Mouse (Mus musculus) myocyte (in vitro differentiated cells): ENCODE results near the gene Cdc25b.

ENCODE experiments used
- E2F4 ChIP-seq: IDR thresholded peaks from one replicate; pipeline ENCODE4 v1.6.1; 2011; ENCODE audit warnings: mild to moderate bottlenecking, control low read depth, moderate library complexity; ENCODE audit not compliant: insufficient read depth
- MAX ChIP-seq: IDR thresholded peaks from one replicate; pipeline ENCODE4 v1.6.1; 2011; ENCODE audit warnings: low read depth, mild to moderate bottlenecking, control low read depth
- POLR2A ChIP-seq: IDR thresholded peaks from one replicate; pipeline ENCODE4 v1.6.1; 2011; ENCODE audit warnings: low read depth, mild to moderate bottlenecking, control low read depth, moderate library complexity; ENCODE audit not compliant: insufficient read length
- POLR2AphosphoS2 ChIP-seq: IDR thresholded peaks from one replicate; pipeline ENCODE4 v1.6.1; 2011; ENCODE audit warnings: low read depth, control low read depth; ENCODE audit not compliant: insufficient read length

GRCm38 (mm10) chr2:131154036-131154435 is 32.7 kb upstream of the Cdc25b start:
- no peak for TF ChIP-seq POLR2AphosphoS2
- TF ChIP-seq POLR2A: no peak
- TF ChIP-seq MAX: no peak
- no peak for TF ChIP-seq E2F4
